Mouse (Mus musculus) activated CD4-positive, CD25-positive, alpha-beta regulatory T cell, adult 4 months (primary cell): ENCODE measurements at regions not wholly inside any gene's neighbourhood (a gene's known extent, or its start where the extent isn't known, plus 50 kb on each side); places are given as distances from the start of the nearest gene placed in this dataset.

Experiments
- ATAC-seq: one replicate; pipeline ENCODE4 v1.8.0; 2017

DNA sequence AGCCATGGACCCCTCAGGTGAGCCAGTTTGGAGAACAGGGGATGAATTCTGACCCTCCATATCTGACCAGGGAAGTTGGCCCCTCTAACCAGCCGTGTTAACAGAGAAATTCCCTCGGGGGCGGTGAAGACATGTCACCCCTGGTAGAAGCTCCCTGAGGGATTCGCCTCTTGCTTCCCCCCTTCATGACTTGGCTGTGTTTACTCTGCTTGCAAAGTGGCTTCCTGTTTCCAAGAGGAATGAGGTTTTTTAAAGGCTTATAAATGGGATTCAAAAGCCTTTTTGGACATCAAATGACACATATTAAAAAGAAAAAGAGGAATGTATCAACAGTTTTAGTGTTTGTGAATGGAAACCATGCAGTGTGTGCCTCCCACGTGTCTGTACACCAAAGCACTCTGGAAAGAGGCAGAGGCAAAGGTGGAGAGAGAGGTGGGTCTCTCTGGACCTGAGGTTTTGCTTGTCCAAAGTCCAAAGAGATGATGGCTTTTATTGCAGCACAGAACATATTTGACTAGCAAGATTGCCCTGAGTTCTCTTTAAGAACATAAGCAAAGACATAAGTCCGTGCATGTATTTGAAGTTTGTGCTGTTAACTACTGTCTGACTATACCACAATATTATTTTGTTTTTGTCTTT lies 308.9 kb upstream of the Tbx3 start:
- no peak for ATAC-seq

DNA sequence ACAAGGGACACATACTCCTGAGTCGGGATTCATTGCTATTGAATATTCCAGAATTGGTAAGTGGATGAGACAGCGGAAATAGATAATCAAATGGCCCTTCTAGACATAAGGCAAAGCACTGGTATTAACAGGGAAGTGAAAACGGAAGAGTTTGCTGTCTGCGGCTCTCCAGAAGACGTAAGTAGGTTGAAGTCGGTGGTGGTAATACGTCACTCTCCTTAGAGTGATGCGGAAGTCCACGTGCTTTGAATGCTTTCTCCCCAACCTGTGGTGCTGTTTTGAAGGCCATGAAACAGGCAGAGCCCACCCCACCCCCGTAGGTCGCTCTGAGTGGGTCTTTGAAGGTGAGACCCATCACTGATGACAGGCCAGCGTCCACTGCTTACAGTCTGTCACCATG lies 308.0 kb upstream of the Tbx3 start:
- no peak for ATAC-seq

GRCm38 (mm10) chr5:119364250-119364649 lies 306.2 kb upstream of the Tbx3 start:
- no peak for ATAC-seq

DNA sequence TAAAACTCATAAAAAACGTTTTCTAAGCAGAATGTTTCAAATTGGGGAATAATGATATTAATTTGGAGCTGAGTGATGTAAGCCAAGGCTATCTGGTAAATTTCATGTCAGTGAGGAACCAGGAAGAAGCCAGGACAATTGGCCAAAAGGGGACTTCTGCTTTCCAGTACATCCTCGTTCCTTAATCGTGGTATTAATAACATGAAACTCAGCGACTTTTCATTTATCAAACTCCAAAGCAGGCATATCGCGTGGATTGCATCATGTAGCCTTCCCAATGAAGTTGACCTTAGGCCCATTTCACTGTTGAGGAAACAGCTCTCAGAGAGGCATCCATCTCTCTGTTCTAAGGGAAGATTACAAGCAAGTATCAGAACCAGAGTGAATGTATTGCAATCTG lies 305.3 kb upstream of the Tbx3 start:
- no peak for ATAC-seq

- ATAC-seq = no peak
Observed at GRCm38 (mm10) chr5:119366296-119366695, 304.2 kb upstream of the Tbx3 start.

DNA sequence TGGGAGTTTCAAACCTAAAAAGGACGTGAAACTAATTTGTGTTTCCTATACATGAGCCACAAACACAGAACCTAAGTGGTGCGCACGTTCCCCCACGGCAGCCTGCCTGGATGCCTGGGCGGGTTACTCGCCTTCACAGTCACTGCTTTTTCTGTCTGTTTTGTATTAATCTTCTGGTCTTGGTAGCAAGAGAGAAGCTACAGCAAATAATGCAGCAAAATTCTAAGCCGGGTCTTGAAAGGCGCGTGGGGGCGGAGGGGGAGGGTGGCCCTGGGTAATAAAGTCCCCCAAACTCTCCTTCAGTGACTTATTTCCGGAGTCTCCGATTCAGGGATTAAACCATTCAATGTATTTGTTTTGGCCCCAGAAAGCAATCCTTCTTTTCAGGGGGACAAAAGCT lies 300.0 kb upstream of the Tbx3 start:
- ATAC-seq = no peak

DNA sequence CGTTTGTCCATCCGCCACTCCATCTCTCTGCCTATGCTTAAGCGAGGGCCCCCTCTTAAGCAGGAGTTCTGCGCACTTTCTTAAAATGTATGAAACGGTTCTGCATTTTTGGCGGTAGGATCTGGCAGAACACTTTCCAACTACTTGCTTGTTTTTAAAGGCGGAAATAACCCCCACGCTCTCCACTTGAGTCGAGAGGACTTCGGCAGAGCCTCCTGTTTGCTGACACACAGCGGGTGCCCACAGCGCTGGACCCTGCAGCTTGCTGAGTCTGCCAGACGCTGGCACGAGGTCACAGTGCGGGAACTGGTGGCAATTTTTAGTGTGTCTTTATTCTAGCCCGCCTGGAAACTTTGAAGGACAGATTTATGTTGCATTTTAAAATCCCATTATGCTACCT lies 299.5 kb upstream of the Tbx3 start:
- no peak for ATAC-seq

DNA sequence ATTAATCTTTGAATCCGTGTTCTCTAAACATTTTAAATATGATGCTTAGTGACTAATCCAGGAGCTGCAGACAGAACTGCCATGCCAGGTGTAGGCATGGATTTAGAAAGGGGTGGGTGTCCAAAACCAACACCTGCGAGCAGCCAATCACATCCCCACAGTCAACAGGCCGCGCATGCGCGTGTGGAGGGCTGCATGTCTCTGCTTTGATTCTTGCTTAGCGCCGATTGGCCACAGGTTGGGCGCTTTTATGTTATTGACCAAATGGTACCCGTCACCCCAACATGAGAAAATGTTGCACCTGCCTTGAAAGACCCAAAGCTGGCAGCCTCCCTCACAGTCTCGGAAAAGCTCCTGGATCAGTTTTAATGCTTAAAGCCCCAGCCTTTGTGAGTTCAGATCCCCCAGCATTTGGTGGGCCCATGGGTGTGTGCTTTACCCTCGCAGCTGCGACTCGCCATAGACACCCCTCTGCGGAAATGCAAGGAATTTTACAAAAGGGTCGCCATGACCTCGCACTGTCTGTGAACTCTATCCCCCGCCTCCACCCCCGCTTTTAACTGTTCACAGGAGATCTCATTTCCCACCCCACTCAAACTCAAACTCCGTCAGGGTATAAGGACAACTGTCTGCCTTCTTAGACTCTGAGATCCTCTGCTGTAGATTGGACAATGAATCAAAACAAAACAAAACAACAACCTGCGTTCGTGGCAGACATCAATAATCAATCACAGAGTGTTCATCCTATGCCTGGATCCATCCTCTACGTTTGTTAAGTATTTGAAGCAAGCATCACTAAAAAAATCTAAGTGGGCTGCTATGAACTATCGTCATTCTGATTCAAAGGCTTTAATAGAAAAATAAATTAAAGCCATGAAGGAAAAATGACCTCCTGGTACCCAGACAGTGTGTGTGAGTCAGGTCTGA lies 296.4 kb upstream of the Tbx3 start:
- no peak for ATAC-seq

- ATAC-seq = no peak
Observed at GRCm38 (mm10) chr5:119374861-119375260, 295.6 kb upstream of the Tbx3 start.

- no peak for ATAC-seq
Observed at GRCm38 (mm10) chr5:119378261-119378660, 292.2 kb upstream of the Tbx3 start.

- ATAC-seq = no peak
Observed at GRCm38 (mm10) chr5:119379915-119380432, 290.5 kb upstream of the Tbx3 start.

- ATAC-seq = no peak
Observed at GRCm38 (mm10) chr5:119381495-119381894, 289.0 kb upstream of the Tbx3 start.

DNA sequence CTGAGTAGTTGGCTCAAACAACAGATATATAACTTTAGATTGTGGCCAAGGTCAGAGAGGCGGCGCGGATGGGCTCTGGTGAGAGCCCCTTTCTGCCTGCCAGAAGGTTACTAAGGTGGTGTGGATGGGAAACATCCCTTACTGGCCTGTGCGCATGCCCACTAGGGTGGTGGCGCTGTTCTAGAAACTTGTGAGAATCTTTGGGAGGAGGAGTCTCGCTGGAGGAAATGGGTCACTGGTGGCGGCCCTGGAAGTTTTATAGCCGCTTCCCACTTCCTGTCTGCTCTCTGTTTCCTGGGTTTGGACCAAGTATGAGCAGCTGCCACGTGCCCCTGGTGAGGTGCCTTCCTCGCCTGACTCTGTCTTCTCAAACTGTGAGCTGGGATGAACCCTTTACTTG lies 285.0 kb upstream of the Tbx3 start:
- no peak for ATAC-seq

DNA sequence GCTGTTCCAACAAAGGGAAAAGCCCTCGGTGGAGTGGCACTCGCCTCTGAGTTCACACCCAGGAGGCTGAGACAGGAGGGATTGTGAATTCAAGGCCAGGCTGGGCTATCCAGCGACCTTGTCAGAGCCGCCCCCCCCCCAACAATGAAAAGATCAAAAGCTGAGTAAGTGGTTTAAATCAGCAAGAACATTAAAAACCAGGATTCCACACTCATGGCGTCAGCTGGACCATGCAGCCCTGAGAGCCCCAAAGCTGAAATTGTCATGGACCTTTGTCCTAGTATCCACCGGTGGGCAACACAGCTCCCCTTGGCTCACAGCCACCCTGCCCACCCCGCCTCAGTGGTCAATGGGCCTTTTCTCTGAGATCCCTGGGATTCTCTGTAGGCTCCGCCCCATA lies 283.6 kb upstream of the Tbx3 start:
- ATAC-seq = no peak

GRCm38 (mm10) chr5:119387261-119387660 lies 283.2 kb upstream of the Tbx3 start:
- no peak for ATAC-seq

- ATAC-seq = no peak
Observed at GRCm38 (mm10) chr5:119388841-119389240, 281.6 kb upstream of the Tbx3 start.

DNA sequence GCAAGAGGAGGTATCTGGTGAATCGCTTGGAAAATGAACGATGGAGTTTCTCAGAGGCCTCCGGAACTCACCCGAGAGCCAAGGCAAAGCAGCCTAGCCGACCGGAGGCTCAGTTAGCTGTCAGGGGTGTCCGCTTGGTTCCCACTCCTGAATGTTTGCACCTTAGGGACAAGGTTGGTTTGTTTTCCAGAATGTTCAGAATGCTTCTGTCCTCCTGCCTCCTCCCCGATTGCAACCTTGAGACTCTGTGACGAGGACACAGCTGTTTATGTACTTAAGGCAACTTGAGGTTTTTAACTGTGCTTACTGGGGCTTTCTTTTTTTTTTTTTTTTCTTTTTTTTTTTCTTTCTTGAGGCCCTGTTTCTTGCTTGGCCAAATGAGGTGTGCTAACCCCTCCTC lies 281.1 kb upstream of the Tbx3 start:
- ATAC-seq = no peak

DNA sequence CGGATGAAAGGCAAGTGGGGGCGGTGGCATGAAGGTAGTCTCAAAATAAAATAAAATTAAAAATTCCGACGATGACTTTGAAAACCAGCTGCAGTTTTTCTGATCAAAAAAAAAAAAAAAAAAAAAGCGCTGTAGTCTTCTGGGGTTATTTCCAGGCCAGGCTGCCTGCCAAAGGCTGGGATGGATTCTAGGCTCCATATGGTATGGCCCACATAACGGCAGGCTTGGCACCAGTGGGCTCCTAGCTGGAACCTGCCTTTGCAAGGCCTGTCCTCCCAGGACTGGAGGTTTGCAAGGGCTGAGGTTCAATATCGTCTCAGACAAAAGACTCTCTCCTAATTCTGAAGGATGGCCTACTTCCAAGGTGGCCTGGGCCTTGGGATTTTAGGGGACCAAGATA lies 280.6 kb upstream of the Tbx3 start:
- no peak for ATAC-seq

- ATAC-seq = no peak
Observed at GRCm38 (mm10) chr5:119398475-119398874, 272.0 kb upstream of the Tbx3 start.

GRCm38 (mm10) chr5:119400223-119400935 lies 270.1 kb upstream of the Tbx3 start:
- ATAC-seq = no peak

GRCm38 (mm10) chr5:119401915-119402314 lies 268.6 kb upstream of the Tbx3 start:
- ATAC-seq = no peak

DNA sequence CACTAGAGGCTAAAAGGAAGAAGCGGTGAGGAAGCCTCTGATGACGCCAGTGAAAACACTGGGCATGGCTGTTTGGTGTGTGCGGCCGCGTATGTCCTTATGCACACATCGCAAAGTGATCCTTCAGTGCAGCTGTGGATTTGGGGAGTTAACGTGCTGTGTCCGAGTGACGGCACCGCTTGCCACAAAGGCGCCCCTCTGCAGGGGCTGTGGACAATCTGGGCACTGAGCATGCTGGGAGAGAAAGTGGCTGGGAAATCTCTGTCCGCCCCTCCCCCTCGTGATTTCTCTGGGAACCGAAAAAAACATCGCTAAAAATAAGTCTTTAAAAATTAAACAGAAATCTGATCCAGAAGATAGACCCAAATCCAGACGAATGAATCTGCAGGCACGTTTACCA lies 267.8 kb upstream of the Tbx3 start:
- no peak for ATAC-seq

DNA sequence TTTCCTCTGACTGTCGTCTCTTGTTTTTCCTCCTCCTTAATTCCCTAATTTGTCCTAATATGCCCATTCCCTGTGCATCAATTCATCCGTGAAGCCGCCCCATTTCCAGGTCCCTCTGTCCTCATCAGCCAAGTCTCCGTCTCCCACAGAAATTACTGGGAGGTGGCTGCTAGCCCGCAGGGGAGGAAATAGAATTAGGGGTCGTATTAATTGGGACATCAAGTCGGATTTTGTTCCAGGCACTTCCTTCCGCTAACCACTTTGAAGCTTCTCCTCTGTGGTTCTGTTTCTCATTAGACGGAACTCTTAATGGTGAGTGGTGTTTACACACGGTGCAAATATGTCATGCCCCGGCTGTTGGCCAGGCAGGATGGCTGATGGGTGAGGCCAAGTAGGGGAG lies 259.5 kb upstream of the Tbx3 start:
- ATAC-seq = no peak
